Mouse (Mus musculus) heart, embryonic 10.5 days (tissue): ENCODE measurements around the gene Antxr2. TPM values are rescaled to one million over a fixed set of nuclear protein-coding genes. Genes with fewer than 3 reads are reported as not detected.
A peak's percentile ranks its signal among the peaks of the same experiment; 100 is the strongest.

ENCODE experiments used
- DNase-seq: peaks from one replicate; pipeline ENCODE4 v3.0.0-alpha.2; 2017; ENCODE audit warnings: low spot score
- H3K27ac ChIP-seq: fragments of 300-500 bp; sonication (generic); 2 replicates; pipeline ENCODE4 v1.5.1; 2016; ENCODE audit warnings: mild to moderate bottlenecking
- H3K27me3 ChIP-seq: fragments of 300-500 bp; sonication (generic); 2 replicates; pipeline ENCODE4 v1.6.1; 2016; ENCODE audit warnings: mild to moderate bottlenecking; ENCODE audit not compliant: poor library complexity, insufficient read depth, severe bottlenecking
- H3K36me3 ChIP-seq: fragments of 300-500 bp; sonication (generic); 2 replicates; pipeline ENCODE4 v1.6.1; 2016; ENCODE audit warnings: mild to moderate bottlenecking, moderate library complexity
- H3K4me1 ChIP-seq: fragments of 300-500 bp; sonication (generic); 2 replicates; pipeline ENCODE4 v1.6.1; 2016; ENCODE audit warnings: mild to moderate bottlenecking
- H3K4me3 ChIP-seq: fragments of 300-500 bp; sonication (generic); 2 replicates; pipeline ENCODE4 v1.5.1; 2016; ENCODE audit warnings: mild to moderate bottlenecking, moderate library complexity
- H3K9me3 ChIP-seq: fragments of 300-500 bp; sonication (generic); 2 replicates; pipeline ENCODE4 v1.6.1; 2016; ENCODE audit warnings: mild to moderate bottlenecking, moderate library complexity
- WGBS: fragments of 180-500 bp; shearing (Covaris S2); methylation state at CpG from one replicate; pipeline ENCODE4 v1.1.7; 2016; 5-methylcytosine and 5-hydroxymethylcytosine counted together
- polyA plus RNA-seq: library from polyadenylated mRNA; unstranded; fragments of >200 nt; fragmentation: Nextera tagmentation; extraction: Ambion mirVana; gene quantifications from 2 replicates; pipeline ENCODE4 v1.2.1, GENCODE M21; 2016

Gene Antxr2
- polyA plus RNA-seq, 1 experiment from 2014 or later, result 27.4 TPM

DNA sequence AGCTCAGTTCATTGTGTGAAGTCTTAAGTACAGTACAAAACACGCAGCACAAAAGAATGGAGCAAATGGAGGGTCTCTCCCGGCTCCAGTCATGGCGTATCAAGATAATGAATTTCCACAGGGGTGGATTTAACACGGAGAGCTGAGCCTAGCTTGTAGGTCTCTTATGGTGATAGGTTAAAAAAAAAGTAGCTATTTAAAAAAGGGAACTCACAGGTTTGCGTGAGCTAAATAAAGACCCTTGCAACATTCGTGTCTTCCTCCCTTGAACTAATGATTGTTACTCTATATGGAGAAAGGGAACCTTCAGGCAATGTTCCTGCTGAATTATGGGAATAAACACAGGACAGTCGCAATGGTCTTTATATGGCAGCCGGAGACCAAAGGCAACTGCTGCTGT, 150.7 kb downstream of the Antxr2 start:
- peaks cover 5% of the 10 kb centered on the region for H3K36me3 ChIP-seq
- no peak overlapping the region for H3K27ac ChIP-seq
- H3K9me3 ChIP-seq, result no peaks in the 10 kb centered on the region
- no peaks in the 10 kb centered on the region for H3K4me1 ChIP-seq
- H3K4me3 ChIP-seq, result no peak overlapping the region
- no peak for DNase-seq
- no peaks in the 10 kb centered on the region for H3K27me3 ChIP-seq
- 83% methylated on average over 8 of the region's 8 CpGs for WGBS

DNA sequence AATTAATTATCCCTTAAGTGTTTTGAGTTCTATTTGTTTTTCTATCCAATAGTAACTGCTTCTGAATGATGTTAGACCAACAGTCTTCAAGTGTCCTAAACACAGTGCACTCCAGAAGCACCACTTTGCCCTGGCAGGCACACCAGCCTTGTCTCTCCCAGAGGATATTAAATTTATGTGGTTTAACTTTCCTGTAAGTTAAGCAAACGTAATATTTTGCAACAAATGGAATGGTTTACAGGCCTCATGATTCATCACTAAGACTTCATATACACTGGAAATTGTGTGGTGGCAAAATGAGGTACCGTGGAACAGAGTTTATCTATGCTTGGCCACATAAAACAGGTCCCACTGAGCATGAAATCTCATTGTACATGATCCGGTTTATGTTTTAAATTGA, 152.0 kb downstream of the Antxr2 start:
- Histone ChIP-seq H3K9me3 (no peaks in the 10 kb centered on the region), H3K27ac (no peak overlapping the region), H3K27me3 (no peaks in the 10 kb centered on the region), H3K4me3 (no peak overlapping the region), H3K36me3 (no peaks in the 10 kb centered on the region), H3K4me1 (no peaks in the 10 kb centered on the region)
- no peak for DNase-seq
- 76% methylated on average over 3 of the region's 3 CpGs for WGBS

GRCm38 (mm10) chr5:97878215-97878794, 152.5 kb downstream of the Antxr2 start:
- 56% methylated on average over 1 of the region's 1 CpGs for WGBS
- no peak overlapping the region for H3K27ac ChIP-seq
- H3K4me1 ChIP-seq, result no peaks in the 10 kb centered on the region
- no peaks in the 10 kb centered on the region for H3K27me3 ChIP-seq
- no peak for DNase-seq
- H3K4me3 ChIP-seq, result no peak overlapping the region
- H3K36me3 ChIP-seq, result no peaks in the 10 kb centered on the region
- no peaks in the 10 kb centered on the region for H3K9me3 ChIP-seq

DNA sequence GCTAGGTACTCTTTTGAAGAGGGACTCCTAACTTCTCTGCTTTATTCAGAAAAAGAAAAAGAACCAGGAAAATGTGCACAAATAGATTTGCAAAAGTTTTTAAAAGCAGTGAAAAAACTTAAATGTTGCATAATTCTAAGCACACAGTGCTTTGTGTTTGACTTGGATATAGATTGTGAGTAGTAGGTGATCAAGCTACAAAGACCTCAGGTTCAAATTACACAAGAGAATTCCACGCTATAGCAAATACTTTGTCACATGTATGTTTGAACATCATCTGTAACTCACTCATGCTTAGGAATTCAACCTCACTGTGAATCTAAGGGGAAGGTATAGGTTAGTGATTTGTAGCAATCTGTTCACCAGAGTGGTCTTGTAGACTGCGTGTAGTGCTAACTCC, 153.9 kb downstream of the Antxr2 start:
- Histone ChIP-seq H3K27ac (no peak overlapping the region), H3K4me3 (no peak overlapping the region), H3K27me3 (no peaks in the 10 kb centered on the region), H3K36me3 (no peaks in the 10 kb centered on the region), H3K9me3 (no peaks in the 10 kb centered on the region), H3K4me1 (no peaks in the 10 kb centered on the region)
- WGBS, result 92% methylated on average over 2 of the region's 2 CpGs
- no peak for DNase-seq

- no peak overlapping the region for H3K27ac ChIP-seq
- H3K9me3 ChIP-seq, result no peaks in the 10 kb centered on the region
- H3K27me3 ChIP-seq, result no peaks in the 10 kb centered on the region
- H3K4me1 ChIP-seq, result no peaks in the 10 kb centered on the region
- no peak for DNase-seq
- 83% methylated on average over 2 of the region's 2 CpGs for WGBS
- H3K36me3 ChIP-seq, result no peaks in the 10 kb centered on the region
- no peak overlapping the region for H3K4me3 ChIP-seq
Measured at GRCm38 (mm10) chr5:97867921-97868320, 162.9 kb downstream of the Antxr2 start.

GRCm38 (mm10) chr5:97866975-97867374, 163.9 kb downstream of the Antxr2 start:
- H3K27ac ChIP-seq, result no peak overlapping the region
- H3K4me1 ChIP-seq, result no peaks in the 10 kb centered on the region
- DNase-seq, result no peak
- no peaks in the 10 kb centered on the region for H3K36me3 ChIP-seq
- H3K27me3 ChIP-seq, result no peaks in the 10 kb centered on the region
- WGBS, result 82% methylated on average over 3 of the region's 3 CpGs
- H3K9me3 ChIP-seq, result no peaks in the 10 kb centered on the region
- H3K4me3 ChIP-seq, result no peak overlapping the region

GRCm38 (mm10) chr5:97857101-97857500, 173.7 kb downstream of the Antxr2 start:
- no peak overlapping the region for H3K4me3 ChIP-seq
- H3K27ac ChIP-seq, result no peak overlapping the region
- H3K27me3 ChIP-seq, result no peaks in the 10 kb centered on the region
- H3K4me1 ChIP-seq, result no peaks in the 10 kb centered on the region
- no peaks in the 10 kb centered on the region for H3K9me3 ChIP-seq
- DNase-seq, result no peak
- H3K36me3 ChIP-seq, result no peaks in the 10 kb centered on the region

- no peaks in the 10 kb centered on the region for H3K4me1 ChIP-seq
- H3K36me3 ChIP-seq, result no peaks in the 10 kb centered on the region
- no peak for DNase-seq
- no peaks in the 10 kb centered on the region for H3K9me3 ChIP-seq
- H3K27ac ChIP-seq, result no peak overlapping the region
- 87% methylated on average over 5 of the region's 5 CpGs for WGBS
- no peaks in the 10 kb centered on the region for H3K27me3 ChIP-seq
- no peak overlapping the region for H3K4me3 ChIP-seq
Measured at GRCm38 (mm10) chr5:97851981-97852748, 178.7 kb downstream of the Antxr2 start.

DNA sequence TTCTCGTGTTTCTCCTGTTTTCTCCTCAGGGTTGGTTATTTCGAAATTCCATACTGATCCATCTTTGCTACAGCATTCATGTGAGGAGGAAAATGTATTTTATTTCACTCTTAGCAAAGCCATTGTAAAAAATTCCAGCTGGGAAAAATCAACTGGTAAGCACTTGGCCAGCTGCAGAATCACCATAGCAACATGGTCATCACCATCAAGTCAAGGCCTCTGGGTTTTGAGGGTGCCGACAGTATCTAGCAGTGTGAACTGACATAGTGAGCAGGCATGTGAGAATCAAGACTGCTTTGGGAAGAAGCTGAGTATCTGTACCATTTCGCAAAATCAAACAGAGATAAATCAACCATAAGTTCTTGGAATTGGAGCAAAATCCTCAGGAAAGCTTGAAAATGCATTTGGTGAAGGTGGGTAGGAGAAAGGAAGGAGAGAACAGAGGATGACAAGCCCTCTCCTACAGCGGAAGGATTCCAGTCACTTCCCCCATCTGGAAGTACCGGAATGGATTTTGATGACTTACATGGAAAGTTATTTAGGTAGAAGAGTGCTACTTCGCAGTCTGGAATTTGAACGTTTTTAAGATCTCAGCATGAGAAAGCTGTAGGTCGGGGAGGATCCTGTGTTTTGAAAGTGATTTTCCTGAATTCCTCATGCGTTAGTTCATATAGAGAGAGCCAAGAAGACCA, 183.5 kb downstream of the Antxr2 start:
- no peak overlapping the region for H3K27ac ChIP-seq
- WGBS, result 73% methylated on average over 10 of the region's 10 CpGs
- peak; percentile 76 for DNase-seq

DNA sequence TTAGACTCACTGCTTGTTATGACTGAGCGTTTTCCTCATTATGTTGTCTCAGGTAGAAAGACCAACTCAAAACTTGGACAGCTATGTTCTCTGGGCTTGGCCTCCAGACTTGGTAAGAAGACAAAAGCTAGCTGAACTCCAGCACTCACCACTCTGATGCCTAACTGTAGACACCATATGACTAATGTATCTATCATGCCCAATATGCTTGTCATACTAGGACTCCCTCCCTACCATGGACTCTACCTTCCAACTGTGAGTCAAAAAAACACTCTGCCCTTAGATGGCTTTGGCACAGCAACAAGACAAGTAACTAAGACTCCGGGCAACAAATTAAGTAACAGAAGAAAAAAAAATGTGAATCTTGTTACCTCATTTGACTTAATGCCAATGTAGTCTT, 184.3 kb downstream of the Antxr2 start:
- no peaks in the 10 kb centered on the region for H3K27me3 ChIP-seq
- no peak overlapping the region for H3K27ac ChIP-seq
- no peak for DNase-seq
- no peak overlapping the region for H3K4me3 ChIP-seq
- WGBS, result 86% methylated on average over 2 of the region's 2 CpGs
- no peaks in the 10 kb centered on the region for H3K36me3 ChIP-seq
- no peaks in the 10 kb centered on the region for H3K4me1 ChIP-seq
- no peaks in the 10 kb centered on the region for H3K9me3 ChIP-seq

More for the DNA sequence above, 183.5 kb downstream of the Antxr2 start:
- no peaks in the 10 kb centered on the region for H3K4me1 ChIP-seq
- H3K4me3 ChIP-seq, result no peak overlapping the region
- H3K36me3 ChIP-seq, result no peaks in the 10 kb centered on the region
- no peaks in the 10 kb centered on the region for H3K27me3 ChIP-seq
- H3K9me3 ChIP-seq, result no peaks in the 10 kb centered on the region

DNA sequence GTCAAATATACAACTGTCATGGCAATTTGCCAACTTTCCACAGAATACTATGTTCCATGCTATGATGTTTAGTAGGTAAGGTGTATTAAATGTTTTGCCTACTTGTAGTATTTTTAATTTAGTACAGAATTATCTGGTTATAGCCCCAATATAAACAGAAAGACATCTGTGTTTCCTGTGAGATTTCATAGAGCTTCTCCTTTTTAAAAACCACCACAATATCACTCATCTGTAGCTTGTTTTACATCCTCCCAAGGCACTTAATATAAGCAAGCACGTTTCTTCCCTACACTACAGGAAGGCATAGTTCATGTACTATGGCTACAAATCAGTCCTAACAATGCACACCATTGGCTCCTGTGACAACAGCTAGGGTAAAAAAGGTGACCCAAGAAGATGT, 188.8 kb downstream of the Antxr2 start:
- no peak for DNase-seq
- Histone ChIP-seq H3K4me3 (no peak overlapping the region), H3K27me3 (no peaks in the 10 kb centered on the region), H3K9me3 (no peaks in the 10 kb centered on the region), H3K27ac (no peak overlapping the region), H3K36me3 (no peaks in the 10 kb centered on the region), H3K4me1 (no peaks in the 10 kb centered on the region)
- WGBS, result 70% methylated on average over 1 of the region's 1 CpGs

DNA sequence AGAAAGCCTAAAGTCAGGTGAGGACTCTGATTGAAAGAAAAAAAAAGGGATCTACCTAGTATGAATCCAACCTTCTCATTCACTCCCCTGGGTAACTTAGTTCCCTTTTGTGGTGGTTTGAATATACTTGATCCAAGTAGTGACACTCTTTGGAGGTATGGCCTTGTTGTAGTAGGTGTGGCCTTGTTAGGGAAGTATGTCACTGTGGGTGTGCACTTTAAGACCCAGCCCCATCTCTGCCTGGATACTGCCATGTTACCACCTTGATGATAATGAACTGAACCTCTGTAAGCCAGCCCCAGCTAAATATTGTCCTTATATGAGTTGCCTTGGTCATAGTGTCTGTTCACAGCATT, 190.9 kb downstream of the Antxr2 start:
- DNase-seq, result no peak
- H3K36me3 ChIP-seq, result no peaks in the 10 kb centered on the region
- H3K4me1 ChIP-seq, result no peaks in the 10 kb centered on the region
- no peaks in the 10 kb centered on the region for H3K27me3 ChIP-seq
- H3K27ac ChIP-seq, result no peak overlapping the region
- no peaks in the 10 kb centered on the region for H3K9me3 ChIP-seq
- no peak overlapping the region for H3K4me3 ChIP-seq

- Histone ChIP-seq H3K9me3 (no peaks in the 10 kb centered on the region), H3K27me3 (no peaks in the 10 kb centered on the region)
- 67% methylated on average over 3 of the region's 3 CpGs for WGBS
Measured at GRCm38 (mm10) chr5:97839271-97839923, 191.4 kb downstream of the Antxr2 start.

More at GRCm38 (mm10) chr5:97839271-97839923, 191.4 kb downstream of the Antxr2 start:
- no peak for DNase-seq
- no peaks in the 10 kb centered on the region for H3K4me1 ChIP-seq
- no peak overlapping the region for H3K27ac ChIP-seq
- H3K36me3 ChIP-seq, result no peaks in the 10 kb centered on the region
- H3K4me3 ChIP-seq, result no peak overlapping the region
